Mouse (Mus musculus) lung, postnatal 14 days (tissue): ENCODE data around the gene Trim46.

Source experiments
- DNase-seq: peaks from one replicate; pipeline ENCODE4 v3.0.0; 2021

Trim46 gene

GRCm38 (mm10) chr3:89246261-89247100, at the start of gene Trim46:
TSS of gene Trim46 (minus strand) at chr3:89246309.
- DNase-seq, result peak; percentile 90

- no peak for DNase-seq
These were observed 49.6 kb upstream of the Trim46 start for GRCm38 (mm10) chr3:89295685-89296230.

- no peak for DNase-seq
These were observed 48.1 kb upstream of the Trim46 start for GRCm38 (mm10) chr3:89294195-89294594.

GRCm38 (mm10) chr3:89293247-89293918, 47.3 kb upstream of the Trim46 start:
- DNase-seq, result no peak

- DNase-seq, result no peak
These were observed 46.2 kb upstream of the Trim46 start for GRCm38 (mm10) chr3:89292303-89292702.

- no peak for DNase-seq
These were observed 45.8 kb upstream of the Trim46 start for GRCm38 (mm10) chr3:89291874-89292273.

- no peak for DNase-seq
These were observed 42.4 kb upstream of the Trim46 start for GRCm38 (mm10) chr3:89288503-89288928.

GRCm38 (mm10) chr3:89287286-89287685, 41.2 kb upstream of the Trim46 start:
- no peak for DNase-seq

- no peak for DNase-seq
These were observed 39.4 kb upstream of the Trim46 start for GRCm38 (mm10) chr3:89285526-89285925.

- DNase-seq, result no peak
These were observed 38.2 kb upstream of the Trim46 start for GRCm38 (mm10) chr3:89284261-89284660.

GRCm38 (mm10) chr3:89282291-89282643, 36.2 kb upstream of the Trim46 start:
- no peak for DNase-seq

- peak; percentile 91 for DNase-seq
These were observed 35.6 kb upstream of the Trim46 start for GRCm38 (mm10) chr3:89281579-89282290.

GRCm38 (mm10) chr3:89280606-89281511, 34.8 kb upstream of the Trim46 start, which contains the start of gene Efna1:
TSS of gene Efna1 (minus strand) at chr3:89281142.
- DNase-seq, result peak; percentile 68

- DNase-seq, result peak; percentile 58
These were observed 34.0 kb upstream of the Trim46 start for GRCm38 (mm10) chr3:89280050-89280605.

- DNase-seq, result peak; percentile 92
These were observed 33.2 kb upstream of the Trim46 start for GRCm38 (mm10) chr3:89279153-89279890.

GRCm38 (mm10) chr3:89278643-89279042, 32.5 kb upstream of the Trim46 start:
- no peak for DNase-seq

GRCm38 (mm10) chr3:89278107-89278506, 32.0 kb upstream of the Trim46 start:
- DNase-seq, result peak; percentile 65

GRCm38 (mm10) chr3:89277281-89278021, 31.3 kb upstream of the Trim46 start:
- peak; percentile 54 for DNase-seq

- DNase-seq, result no peak
These were observed 30.0 kb upstream of the Trim46 start for GRCm38 (mm10) chr3:89276061-89276460.

GRCm38 (mm10) chr3:89271760-89272159, 25.7 kb upstream of the Trim46 start:
- peak; percentile 35 for DNase-seq
